Mouse (Mus musculus) intestine, postnatal 0 days (tissue): ENCODE data around the gene Nrxn3. TPM values are rescaled to one million over a fixed set of nuclear protein-coding genes. Genes with fewer than 3 reads are reported as not detected.

Experiments used
- ATAC-seq: fragments of 200-750 bp; cut with Nextera tagmentation; 2 replicates; pipeline ENCODE4 v1.8.0; 2017; ENCODE audit warnings: mild to moderate bottlenecking, moderate TSS enrichment, moderate library complexity
- H3K27ac ChIP-seq: fragments of 300-500 bp; sonication (generic); 2 replicates; pipeline ENCODE4 v1.5.1; 2014; ENCODE audit warnings: mild to moderate bottlenecking, low read depth, low read length, moderate library complexity
- H3K27me3 ChIP-seq: fragments of 300-500 bp; sonication (generic); replicated peaks from 2 replicates; pipeline ENCODE4 v1.6.1; 2014; ENCODE audit warnings: low read length, mixed read lengths; ENCODE audit not compliant: control insufficient read depth, insufficient read depth
- H3K36me3 ChIP-seq: fragments of 300-500 bp; sonication (generic); 2 replicates; pipeline ENCODE4 v1.6.1; 2014; ENCODE audit warnings: mild to moderate bottlenecking, moderate library complexity; ENCODE audit not compliant: control insufficient read depth, insufficient read depth
- H3K4me1 ChIP-seq: fragments of 300-500 bp; sonication (generic); replicated peaks from 2 replicates; pipeline ENCODE4 v1.6.1; 2014; ENCODE audit warnings: antibody characterized with exemption, low read length, mixed read lengths; ENCODE audit not compliant: control insufficient read depth, insufficient read depth
- H3K4me2 ChIP-seq: fragments of 300-500 bp; sonication (generic); replicated peaks from 2 replicates; pipeline ENCODE4 v1.6.1; 2014; ENCODE audit warnings: low read depth, mild to moderate bottlenecking, moderate library complexity
- H3K4me3 ChIP-seq: fragments of 300-500 bp; sonication (generic); 2 replicates; pipeline ENCODE4 v1.5.1; 2014; ENCODE audit warnings: low read depth, low read length
- H3K9ac ChIP-seq: fragments of 300-500 bp; sonication (generic); 2 replicates; pipeline ENCODE4 v1.6.1; 2014; ENCODE audit warnings: mild to moderate bottlenecking, low read depth, low read length
- H3K9me3 ChIP-seq: fragments of 300-500 bp; sonication (generic); 2 replicates; pipeline ENCODE4 v1.6.1; 2016; ENCODE audit warnings: mixed run types; ENCODE audit not compliant: control insufficient read depth
- CTCF ChIP-seq: sonication (generic); IDR thresholded peaks from 2 replicates; pipeline ENCODE4 v1.5.1; 2016; ENCODE audit warnings: low read depth, mild to moderate bottlenecking, control low read depth, antibody characterized with exemption, moderate library complexity
- WGBS: fragments of 180-500 bp; shearing (Covaris S2); extraction: QIAGEN DNeasy Blood & Tissue Kit; methylation state at CpG from one replicate; pipeline ENCODE4 v1.1.7; 2014; 5-methylcytosine and 5-hydroxymethylcytosine counted together
- polyA plus RNA-seq: library from polyadenylated mRNA; unstranded; fragments of >200 nt; fragmentation: Nextera tagmentation; extraction: Ambion mirVana; gene quantifications from 2 replicates; pipeline ENCODE4 v1.2.1, GENCODE M21; 2015

Gene Nrxn3
- polyA plus RNA-seq, 1 experiment from 2014 or later = 0.47 TPM

- Histone ChIP-seq H3K4me2 (no peak overlapping the region), H3K27me3 (no peaks in the 10 kb centered on the region), H3K4me3 (no peak overlapping the region), H3K9ac (no peak overlapping the region), H3K27ac (no peak overlapping the region), H3K4me1 (no peaks in the 10 kb centered on the region), H3K9me3 (no peaks in the 10 kb centered on the region), H3K36me3 (no peaks in the 10 kb centered on the region)
- WGBS = 64% methylated on average over 2 of the region's 2 CpGs
- TF ChIP-seq CTCF = no peak
- ATAC-seq = no peak
These were observed 950.1 kb downstream of the Nrxn3 start for GRCm38 (mm10) chr12:89672819-89673218.

GRCm38 (mm10) chr12:89685633-89686032 is 963.0 kb downstream of the Nrxn3 start:
- WGBS = 72% methylated on average over 2 of the region's 2 CpGs
- H3K4me1 ChIP-seq = no peaks in the 10 kb centered on the region
- H3K9ac ChIP-seq = no peak overlapping the region
- no peaks in the 10 kb centered on the region for H3K9me3 ChIP-seq
- TF ChIP-seq CTCF = no peak
- no peak overlapping the region for H3K4me3 ChIP-seq
- H3K36me3 ChIP-seq = no peaks in the 10 kb centered on the region
- H3K4me2 ChIP-seq = no peak overlapping the region
- H3K27ac ChIP-seq = no peak overlapping the region
- no peaks in the 10 kb centered on the region for H3K27me3 ChIP-seq
- ATAC-seq = no peak

- Histone ChIP-seq H3K27ac (no peak overlapping the region), H3K4me1 (no peaks in the 10 kb centered on the region), H3K27me3 (no peaks in the 10 kb centered on the region), H3K4me3 (no peak overlapping the region), H3K9ac (no peak overlapping the region), H3K9me3 (no peaks in the 10 kb centered on the region), H3K36me3 (no peaks in the 10 kb centered on the region), H3K4me2 (no peak overlapping the region)
- no peak for TF ChIP-seq CTCF
- ATAC-seq = no peak
- 93% methylated on average over 7 of the region's 7 CpGs for WGBS
These were observed 966.4 kb downstream of the Nrxn3 start for GRCm38 (mm10) chr12:89689086-89689485.

- H3K9ac ChIP-seq = no peak overlapping the region
- no peak for TF ChIP-seq CTCF
- no peak for ATAC-seq
These were observed 976.8 kb downstream of the Nrxn3 start for GRCm38 (mm10) chr12:89699469-89699868.

GRCm38 (mm10) chr12:89700937-89701458 is 978.3 kb downstream of the Nrxn3 start:
- no peaks in the 10 kb centered on the region for H3K4me1 ChIP-seq
- H3K27me3 ChIP-seq = no peaks in the 10 kb centered on the region
- WGBS = 37% methylated on average over 3 of the region's 3 CpGs
- no peak overlapping the region for H3K4me3 ChIP-seq
- no peaks in the 10 kb centered on the region for H3K36me3 ChIP-seq
- H3K9ac ChIP-seq = no peak overlapping the region
- H3K9me3 ChIP-seq = no peaks in the 10 kb centered on the region
- no peak for TF ChIP-seq CTCF
- no peak for ATAC-seq
- H3K4me2 ChIP-seq = no peak overlapping the region
- no peak overlapping the region for H3K27ac ChIP-seq

More at GRCm38 (mm10) chr12:89699469-89699868, 976.8 kb downstream of the Nrxn3 start:
- H3K4me1 ChIP-seq = no peaks in the 10 kb centered on the region
- H3K4me2 ChIP-seq = no peak overlapping the region
- no peak overlapping the region for H3K4me3 ChIP-seq
- H3K27ac ChIP-seq = no peak overlapping the region
- H3K27me3 ChIP-seq = no peaks in the 10 kb centered on the region
- no peaks in the 10 kb centered on the region for H3K9me3 ChIP-seq
- 23% methylated on average over 4 of the region's 4 CpGs for WGBS
- no peaks in the 10 kb centered on the region for H3K36me3 ChIP-seq

- H3K36me3 ChIP-seq = no peaks in the 10 kb centered on the region
- no peak overlapping the region for H3K27ac ChIP-seq
- H3K9me3 ChIP-seq = no peaks in the 10 kb centered on the region
- WGBS = 73% methylated on average over 1 of the region's 1 CpGs
- H3K4me3 ChIP-seq = no peak overlapping the region
- no peak overlapping the region for H3K9ac ChIP-seq
- H3K4me2 ChIP-seq = no peak overlapping the region
- H3K4me1 ChIP-seq = no peaks in the 10 kb centered on the region
- no peak for ATAC-seq
- H3K27me3 ChIP-seq = no peaks in the 10 kb centered on the region
- TF ChIP-seq CTCF = no peak
These were observed 980.3 kb downstream of the Nrxn3 start for GRCm38 (mm10) chr12:89702931-89703330.

- Histone ChIP-seq H3K9me3 (no peaks in the 10 kb centered on the region), H3K4me3 (no peak overlapping the region), H3K27me3 (no peaks in the 10 kb centered on the region), H3K9ac (no peak overlapping the region), H3K36me3 (no peaks in the 10 kb centered on the region), H3K4me2 (no peak overlapping the region), H3K4me1 (no peaks in the 10 kb centered on the region), H3K27ac (no peak overlapping the region)
- TF ChIP-seq CTCF = no peak
- no peak for ATAC-seq
- WGBS = 77% methylated on average over 4 of the region's 4 CpGs
These were observed 985.2 kb downstream of the Nrxn3 start for GRCm38 (mm10) chr12:89707913-89708312.
